Mouse (Mus musculus) limb, embryonic 11.5 days (tissue): Measurements from ENCODE around the gene Acot8. TPM values are rescaled to one million over a fixed set of nuclear protein-coding genes. Genes with fewer than 3 reads are reported as not detected.
A peak's percentile ranks its signal among the peaks of the same experiment; 100 is the strongest.

Experiments used
- ATAC-seq: fragments of 200-750 bp; cut with Nextera tagmentation; 2 replicates; pipeline ENCODE4 v1.8.0; 2017; ENCODE audit warnings: low read depth; ENCODE audit not compliant: insufficient number of reproducible peaks, low FRiP score, low TSS enrichment
- DNase-seq: peaks from one replicate; pipeline ENCODE4 v3.0.0-alpha.2; 2015; ENCODE audit warnings: low spot score
- H3K27ac ChIP-seq: fragments of 300-500 bp; sonication (generic); replicated peaks from 2 replicates; pipeline ENCODE4 v1.5.1; 2014; ENCODE audit warnings: low read depth, mild to moderate bottlenecking, low read length
- H3K27me3 ChIP-seq: fragments of 300-500 bp; sonication (generic); 2 replicates; pipeline ENCODE4 v1.6.1; 2014; ENCODE audit warnings: mild to moderate bottlenecking, low read length, mixed read lengths; ENCODE audit not compliant: control insufficient read depth, insufficient read depth
- H3K36me3 ChIP-seq: fragments of 300-500 bp; sonication (generic); 2 replicates; pipeline ENCODE4 v1.6.1; 2014; ENCODE audit warnings: mild to moderate bottlenecking, low read length, moderate library complexity, mixed read lengths; ENCODE audit not compliant: control insufficient read depth, insufficient read depth
- H3K4me1 ChIP-seq: fragments of 300-500 bp; sonication (generic); 2 replicates; pipeline ENCODE4 v1.6.1; 2014; ENCODE audit warnings: low read length, mixed read lengths; ENCODE audit not compliant: control insufficient read depth, insufficient read depth
- H3K4me2 ChIP-seq: fragments of 300-500 bp; sonication (generic); 2 replicates; pipeline ENCODE4 v1.6.1; 2014; ENCODE audit warnings: low read depth, mild to moderate bottlenecking, moderate library complexity; ENCODE audit not compliant: severe bottlenecking
- H3K4me3 ChIP-seq: fragments of 300-500 bp; sonication (generic); 2 replicates; pipeline ENCODE4 v1.5.1; 2014; ENCODE audit warnings: low read depth, low read length
- H3K9ac ChIP-seq: fragments of 300-500 bp; sonication (generic); 2 replicates; pipeline ENCODE4 v1.6.1; 2014; ENCODE audit warnings: mild to moderate bottlenecking, low read length
- H3K9me3 ChIP-seq: fragments of 300-500 bp; sonication (generic); 2 replicates; pipeline ENCODE4 v1.6.1; 2016; ENCODE audit warnings: low read length; ENCODE audit not compliant: control insufficient read depth
- WGBS: fragments of 180-500 bp; shearing (Covaris S2); extraction: QIAGEN DNeasy Blood & Tissue Kit; methylation state at CpG from one replicate; pipeline ENCODE4 v1.1.7; 2014; 5-methylcytosine and 5-hydroxymethylcytosine counted together
- polyA plus RNA-seq: library from polyadenylated mRNA; unstranded; fragments of >200 nt; fragmentation: Nextera tagmentation; extraction: Ambion mirVana; gene quantifications from 2 replicates; pipeline ENCODE4 v1.2.1, GENCODE M21; 2014

Gene Acot8
- polyA plus RNA-seq, 1 experiment from 2014 or later = 12.0 TPM

DNA sequence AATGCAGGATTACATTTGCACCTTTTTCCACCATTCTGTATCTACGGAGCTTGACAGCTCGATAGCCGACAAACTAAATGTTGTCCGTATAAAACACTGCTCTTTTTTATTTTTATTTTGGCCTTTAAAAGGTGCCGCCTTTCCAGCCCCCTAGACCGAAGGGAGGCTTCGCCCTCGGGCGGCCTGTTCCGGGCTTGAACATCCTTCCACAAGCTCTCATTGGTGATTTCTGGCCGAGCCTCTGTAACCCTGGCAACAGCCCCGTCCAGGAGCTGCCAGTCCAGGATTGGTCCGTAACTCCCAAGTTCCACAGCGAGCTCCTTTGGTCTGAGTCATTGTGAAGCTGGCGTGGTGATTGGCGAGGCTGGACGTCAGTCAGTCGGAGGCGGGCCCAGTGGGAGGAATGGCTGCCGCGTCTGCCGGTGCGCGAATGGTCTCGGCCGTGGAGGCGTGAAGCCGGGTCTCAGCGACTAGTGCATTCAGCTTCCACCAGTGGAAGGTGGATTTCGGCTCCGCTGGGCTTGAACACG lies 18.0 kb upstream of the Acot8 start, which contains the start of gene Zswim1:
TSS of gene Zswim1 (plus strand) at position 51 of the 530 bp plus-strand sequence.
- Histone ChIP-seq H3K27ac (0 out of 2 replicates have a peak within 1 kb of the TSS, but pooled peaks have one; percentile 23), H3K4me3 (peak within 1 kb of the TSS; percentile 64), H3K9me3 (no peaks in the 10 kb centered on the region), H3K9ac (peak within 1 kb of the TSS; percentile 60), H3K4me1 (0 out of 2 replicates have a peak, but pooled peaks cover 2% of the 10 kb centered on the region), H3K4me2 (peak within 1 kb of the TSS; percentile 54), H3K27me3 (no peaks in the 10 kb centered on the region), H3K36me3 (peaks cover 16% of the 10 kb centered on the region; the same call in 1 of the 2 replicates)
- DNase-seq (peak; percentile 100), ATAC-seq (peak; percentile 100)
- WGBS = 1% methylated on average over 32 of the region's 32 CpGs

DNA sequence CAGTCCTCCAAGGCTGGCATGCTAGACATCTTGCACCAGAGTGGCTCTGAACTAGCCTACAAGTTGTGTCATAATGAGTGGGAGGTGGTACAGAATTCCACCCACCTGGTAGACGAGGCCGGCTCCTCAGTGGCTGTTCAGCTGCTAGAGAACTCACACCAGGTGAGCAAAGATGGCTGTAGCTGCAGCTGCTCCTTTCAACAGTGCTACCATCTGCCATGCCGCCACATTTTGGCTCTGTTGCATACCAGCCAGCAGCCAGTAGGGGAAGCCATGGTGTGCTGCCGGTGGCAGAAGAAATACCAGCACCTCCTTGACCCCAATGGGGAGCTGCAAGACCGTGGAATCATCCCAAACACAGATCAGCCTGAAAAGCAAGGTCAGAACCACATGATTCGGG lies 16.4 kb upstream of the Acot8 start:
- no peak for ATAC-seq
- H3K36me3 ChIP-seq = peaks cover 10% of the 10 kb centered on the region; the same call in 1 of the 2 replicates
- DNase-seq = no peak
- H3K9ac ChIP-seq = no peak overlapping the region
- H3K27me3 ChIP-seq = no peaks in the 10 kb centered on the region
- no peak overlapping the region for H3K4me3 ChIP-seq
- 86% methylated on average over 6 of the region's 6 CpGs for WGBS
- no peak overlapping the region for H3K27ac ChIP-seq
- no peaks in the 10 kb centered on the region for H3K9me3 ChIP-seq
- H3K4me2 ChIP-seq = no peak overlapping the region
- H3K4me1 ChIP-seq = 0 out of 2 replicates have a peak, but pooled peaks cover 2% of the 10 kb centered on the region

DNA sequence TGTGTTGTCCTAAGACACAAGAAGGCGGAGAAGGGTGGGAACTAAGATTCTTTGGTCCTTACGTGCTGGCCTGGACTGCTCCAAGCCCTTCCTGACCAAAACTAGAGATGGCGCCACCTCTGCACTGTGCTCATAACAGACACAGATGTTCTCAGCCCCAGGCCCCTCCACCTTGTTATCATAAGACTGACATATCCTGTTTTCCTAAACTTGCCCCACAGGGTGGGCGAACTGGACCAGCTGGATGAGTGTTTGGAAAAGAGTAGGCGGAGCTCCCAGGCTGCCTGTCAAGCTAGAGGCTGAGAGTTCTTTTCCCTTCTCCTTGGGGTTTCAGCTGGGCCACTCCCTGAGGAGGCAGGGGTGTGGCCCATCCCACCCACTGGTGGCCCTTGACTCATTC lies 13.0 kb upstream of the Acot8 start:
- ATAC-seq = no peak
- H3K4me1 ChIP-seq = no peaks in the 10 kb centered on the region
- no peak overlapping the region for H3K27ac ChIP-seq
- no peak for DNase-seq
- H3K36me3 ChIP-seq = peaks cover 4% of the 10 kb centered on the region; the same call in 1 of the 2 replicates
- no peak overlapping the region for H3K4me3 ChIP-seq
- no peaks in the 10 kb centered on the region for H3K27me3 ChIP-seq
- no peaks in the 10 kb centered on the region for H3K9me3 ChIP-seq
- no peak overlapping the region for H3K9ac ChIP-seq
- 82% methylated on average over 5 of the region's 5 CpGs for WGBS
- H3K4me2 ChIP-seq = no peak overlapping the region

DNA sequence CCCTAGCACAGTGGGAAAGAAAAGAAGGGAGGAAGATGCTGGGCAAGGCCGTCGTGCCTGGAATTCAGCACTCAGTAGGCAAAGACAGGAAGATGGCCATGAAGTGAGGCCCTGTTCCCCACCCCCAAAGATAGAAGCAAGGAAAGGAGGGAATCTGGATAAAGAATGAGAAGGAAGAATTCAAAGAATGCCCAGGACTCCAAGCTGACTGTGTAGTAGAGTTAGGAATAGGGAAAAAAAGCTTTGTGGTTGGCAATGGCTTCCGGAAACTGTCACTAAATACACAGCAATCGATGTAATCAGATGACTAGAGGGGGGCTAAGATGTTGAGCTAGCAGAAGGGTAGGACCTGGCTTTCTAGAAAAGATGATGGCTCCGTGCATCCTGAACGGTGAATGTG lies 12.5 kb upstream of the Acot8 start:
- Histone ChIP-seq H3K27me3 (no peaks in the 10 kb centered on the region), H3K9me3 (no peaks in the 10 kb centered on the region), H3K4me3 (no peak overlapping the region), H3K4me1 (no peaks in the 10 kb centered on the region), H3K36me3 (peaks cover 4% of the 10 kb centered on the region; the same call in 1 of the 2 replicates), H3K27ac (no peak overlapping the region), H3K4me2 (no peak overlapping the region), H3K9ac (no peak overlapping the region)
- DNase-seq = no peak
- no peak for ATAC-seq
- 93% methylated on average over 6 of the region's 6 CpGs for WGBS

GRCm38 (mm10) chr2:164815821-164816220 lies 11.1 kb upstream of the Acot8 start:
- peaks cover 4% of the 10 kb centered on the region; the same call in 1 of the 2 replicates for H3K36me3 ChIP-seq
- H3K9me3 ChIP-seq = no peaks in the 10 kb centered on the region
- H3K27ac ChIP-seq = no peak overlapping the region
- H3K9ac ChIP-seq = no peak overlapping the region
- 93% methylated on average over 8 of the region's 8 CpGs for WGBS
- H3K4me2 ChIP-seq = no peak overlapping the region
- no peak overlapping the region for H3K4me3 ChIP-seq
- ATAC-seq (no peak), DNase-seq (no peak)
- H3K27me3 ChIP-seq = no peaks in the 10 kb centered on the region
- H3K4me1 ChIP-seq = no peaks in the 10 kb centered on the region

GRCm38 (mm10) chr2:164815348-164815747 lies 10.7 kb upstream of the Acot8 start:
- 86% methylated on average over 5 of the region's 5 CpGs for WGBS
- ATAC-seq = no peak
- Histone ChIP-seq H3K4me1 (no peaks in the 10 kb centered on the region), H3K9me3 (no peaks in the 10 kb centered on the region), H3K27ac (no peak overlapping the region), H3K36me3 (peaks cover 1% of the 10 kb centered on the region; the same call in 1 of the 2 replicates), H3K4me2 (no peak overlapping the region), H3K9ac (no peak overlapping the region), H3K4me3 (no peak overlapping the region), H3K27me3 (no peaks in the 10 kb centered on the region)
- no peak for DNase-seq

GRCm38 (mm10) chr2:164813557-164813956 lies 8.9 kb upstream of the Acot8 start:
- 74% methylated on average over 2 of the region's 2 CpGs for WGBS
- no peaks in the 10 kb centered on the region for H3K9me3 ChIP-seq
- no peaks in the 10 kb centered on the region for H3K36me3 ChIP-seq
- H3K9ac ChIP-seq = no peak overlapping the region
- DNase-seq (no peak), ATAC-seq (no peak)
- no peak overlapping the region for H3K27ac ChIP-seq
- no peaks in the 10 kb centered on the region for H3K4me1 ChIP-seq
- H3K27me3 ChIP-seq = no peaks in the 10 kb centered on the region
- no peak overlapping the region for H3K4me2 ChIP-seq
- no peak overlapping the region for H3K4me3 ChIP-seq

DNA sequence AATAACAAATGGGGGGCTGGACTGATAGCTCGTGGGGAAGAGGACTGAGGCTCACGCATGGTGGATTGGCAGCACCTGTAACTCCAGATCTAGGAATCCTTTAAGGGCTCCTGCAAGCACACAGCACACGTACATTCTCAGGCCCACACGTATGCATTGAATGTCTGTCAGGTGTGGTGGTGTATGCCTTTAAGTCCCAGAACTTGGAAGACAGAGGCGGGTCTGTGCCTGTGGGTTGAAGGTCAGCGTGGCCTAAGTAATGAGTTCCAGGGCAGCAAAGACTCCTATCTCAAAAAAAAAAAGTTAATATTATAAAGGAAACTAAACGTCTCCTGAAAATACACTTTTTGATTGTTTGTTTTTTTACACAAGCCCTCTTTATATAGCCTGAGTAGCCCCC lies 1.9 kb upstream of the Acot8 start:
- ATAC-seq = no peak
- no peak overlapping the region for H3K27ac ChIP-seq
- 82% methylated on average over 7 of the region's 7 CpGs for WGBS
- H3K4me1 ChIP-seq = peaks cover 4% of the 10 kb centered on the region
- H3K4me3 ChIP-seq = no peak overlapping the region
- no peak overlapping the region for H3K4me2 ChIP-seq
- no peaks in the 10 kb centered on the region for H3K36me3 ChIP-seq
- H3K27me3 ChIP-seq = no peaks in the 10 kb centered on the region
- H3K9ac ChIP-seq = no peak overlapping the region
- H3K9me3 ChIP-seq = no peaks in the 10 kb centered on the region
- DNase-seq = no peak

DNA sequence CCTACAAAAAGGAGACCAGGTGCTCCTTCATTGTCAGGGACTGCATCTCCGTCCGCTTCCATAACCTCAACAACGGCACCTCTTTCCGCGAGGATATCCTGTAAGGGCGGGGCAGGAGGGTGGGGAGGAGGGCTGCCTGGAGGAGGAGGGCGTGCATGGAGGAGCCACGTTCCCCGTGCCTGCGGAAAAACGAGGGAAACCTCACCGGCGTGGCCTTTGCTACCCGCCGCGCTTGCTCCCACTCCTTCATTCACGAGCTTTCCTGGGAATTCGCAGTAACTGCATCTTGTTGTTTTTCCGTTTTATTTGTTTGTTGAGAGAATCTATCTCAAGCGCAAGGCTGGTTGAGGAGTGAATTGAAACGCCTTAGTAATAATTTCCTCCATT lies 643 bp upstream of the Acot8 start:
- ATAC-seq = 0 out of 2 replicates have a peak, but pooled peaks have one; percentile 18
- no peaks in the 10 kb centered on the region for H3K9me3 ChIP-seq
- peak overlapping the region; percentile 84 for H3K4me2 ChIP-seq
- peak overlapping the region; percentile 86 for H3K4me3 ChIP-seq
- H3K27me3 ChIP-seq = no peaks in the 10 kb centered on the region
- H3K27ac ChIP-seq = no peak overlapping the region
- peaks cover 5% of the 10 kb centered on the region; the same call in 1 of the 2 replicates for H3K36me3 ChIP-seq
- 1% methylated on average over 21 of the region's 21 CpGs for WGBS
- H3K4me1 ChIP-seq = peaks cover 4% of the 10 kb centered on the region
- H3K9ac ChIP-seq = peak overlapping the region; percentile 56
- DNase-seq = no peak
